Mouse (Mus musculus) thymus, postnatal 10 days (tissue): ENCODE measurements around the gene 4931406C07Rik.
"Not testable (repeated sequence)": the region's sequence is repeated elsewhere in the genome, so short reads cannot be mapped to it uniquely, and the experiment has no call there.

Experiments
- DNase-seq, 2 experiments: peaks; one replicate each; pipeline ENCODE4 v3.0.0; 2021; ENCODE audit warnings: low spot score in 2 of 2

The 4931406C07Rik gene

GRCm38 (mm10) chr9:15306398-15307119 lies at the start of gene 4931406C07Rik:
Gene 4931406C07Rik, minus strand, starts transcription at chr9:15306448.
- no peak for DNase-seq

DNA sequence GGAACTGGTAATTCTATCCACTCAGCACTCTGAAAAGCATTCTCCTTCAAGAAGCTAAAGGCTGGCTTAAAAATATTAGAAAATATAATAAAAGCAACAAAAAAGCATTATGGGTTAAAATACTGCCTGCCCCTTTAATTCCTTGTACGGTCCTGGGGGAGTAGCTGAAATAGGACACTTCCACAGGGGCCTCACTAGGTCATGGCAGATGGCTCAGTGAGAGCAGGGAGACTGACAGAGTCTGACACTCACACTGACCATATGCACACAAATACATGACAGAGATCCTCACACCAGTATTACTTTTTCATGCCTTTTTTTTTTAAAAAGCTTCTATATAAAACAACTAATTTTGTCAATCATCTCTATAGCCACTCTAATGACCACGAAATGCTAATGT lies 43.7 kb upstream of the 4931406C07Rik start:
- no peak for DNase-seq

- no peak for DNase-seq
Measured at GRCm38 (mm10) chr9:15337776-15338175, 31.5 kb upstream of the 4931406C07Rik start.

- no peak for DNase-seq
Measured at GRCm38 (mm10) chr9:15318170-15318742, 12.0 kb upstream of the 4931406C07Rik start.

- no peak for DNase-seq
Measured at GRCm38 (mm10) chr9:15317223-15318169, 11.2 kb upstream of the 4931406C07Rik start.

DNA sequence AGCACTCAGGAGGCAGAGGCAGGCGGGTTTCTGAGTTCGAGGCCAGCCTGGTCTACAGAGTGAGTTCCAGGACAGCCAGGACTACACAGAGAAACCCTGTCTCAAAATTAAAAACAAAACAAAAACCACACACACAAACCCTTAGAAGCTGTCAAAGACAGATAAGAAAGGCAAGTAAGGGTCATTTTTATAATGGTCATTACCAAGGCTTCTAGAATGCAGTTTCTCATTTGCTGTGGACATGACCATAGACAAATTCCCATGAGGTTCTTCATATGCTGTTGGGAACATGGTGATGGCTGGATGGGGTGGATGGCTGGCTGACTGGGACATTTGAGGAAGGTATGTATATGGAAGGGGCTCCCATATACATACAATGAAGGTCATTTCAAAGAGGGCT lies 10.0 kb upstream of the 4931406C07Rik start:
- not testable (repeated sequence) for DNase-seq

DNA sequence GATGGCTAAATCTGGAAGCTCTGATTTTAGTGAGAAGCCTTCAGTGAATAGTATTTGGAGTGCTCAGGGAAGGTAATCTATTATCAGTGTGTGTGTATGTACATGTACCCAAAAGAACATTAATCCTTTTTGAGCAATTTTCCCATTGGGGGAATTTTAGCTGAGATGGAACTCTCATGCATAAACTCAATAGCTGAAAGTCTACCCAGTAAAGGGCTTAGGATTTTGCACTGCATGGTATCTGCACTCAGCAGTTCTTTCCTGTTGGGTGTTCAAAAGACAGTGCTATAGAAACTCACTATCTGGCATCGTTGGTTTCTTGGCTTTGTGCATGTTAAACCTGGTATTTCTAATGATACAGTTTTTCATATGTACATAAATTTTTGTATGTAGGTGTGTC lies 8.4 kb upstream of the 4931406C07Rik start:
- no peak for DNase-seq

GRCm38 (mm10) chr9:15313633-15314032 lies 7.4 kb upstream of the 4931406C07Rik start:
- DNase-seq = no peak

GRCm38 (mm10) chr9:15312054-15312735 lies 5.9 kb upstream of the 4931406C07Rik start:
- no peak for DNase-seq

GRCm38 (mm10) chr9:15310179-15310578 lies 3.9 kb upstream of the 4931406C07Rik start:
- DNase-seq = no peak

DNA sequence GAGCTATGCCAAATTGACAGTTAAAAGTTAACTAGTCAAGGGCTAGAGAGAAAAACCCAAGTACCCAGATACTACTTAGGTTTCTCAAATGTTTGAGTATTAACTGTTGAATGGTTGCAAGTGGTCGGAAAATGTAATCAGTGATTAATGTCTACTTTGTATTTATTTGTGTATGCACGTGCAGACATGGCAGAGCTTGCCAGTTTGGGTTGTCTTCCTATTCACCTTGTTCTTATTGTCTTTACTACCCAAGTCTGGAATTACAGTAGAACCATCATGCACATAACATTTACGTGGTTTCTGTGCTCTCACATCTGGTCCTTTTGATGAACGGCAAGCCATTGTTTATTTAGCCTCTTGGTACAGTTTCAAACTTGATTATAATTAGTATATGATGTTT lies 3.2 kb upstream of the 4931406C07Rik start:
- DNase-seq = no peak

- DNase-seq = no peak
Measured at GRCm38 (mm10) chr9:15308254-15308653, 2.0 kb upstream of the 4931406C07Rik start.

DNA sequence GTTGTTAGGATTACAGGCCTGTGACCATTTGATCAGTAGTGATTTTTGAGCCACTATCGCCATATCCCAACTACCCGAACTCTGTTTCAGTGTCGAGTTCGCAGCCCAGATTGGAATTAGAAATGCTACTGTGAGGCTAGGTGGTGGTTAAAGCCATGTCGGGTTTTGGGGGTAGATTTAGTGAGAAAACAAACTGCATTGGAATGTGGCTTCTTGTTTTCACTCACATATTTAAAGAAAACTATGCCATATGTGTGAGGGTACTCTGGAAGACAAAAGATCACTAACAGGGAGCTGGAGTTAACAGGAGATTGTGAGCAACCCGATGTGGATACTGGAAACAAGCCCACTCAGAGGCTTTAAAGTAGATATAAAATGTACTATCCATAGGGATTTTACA lies 1.0 kb upstream of the 4931406C07Rik start:
- no peak for DNase-seq

DNA sequence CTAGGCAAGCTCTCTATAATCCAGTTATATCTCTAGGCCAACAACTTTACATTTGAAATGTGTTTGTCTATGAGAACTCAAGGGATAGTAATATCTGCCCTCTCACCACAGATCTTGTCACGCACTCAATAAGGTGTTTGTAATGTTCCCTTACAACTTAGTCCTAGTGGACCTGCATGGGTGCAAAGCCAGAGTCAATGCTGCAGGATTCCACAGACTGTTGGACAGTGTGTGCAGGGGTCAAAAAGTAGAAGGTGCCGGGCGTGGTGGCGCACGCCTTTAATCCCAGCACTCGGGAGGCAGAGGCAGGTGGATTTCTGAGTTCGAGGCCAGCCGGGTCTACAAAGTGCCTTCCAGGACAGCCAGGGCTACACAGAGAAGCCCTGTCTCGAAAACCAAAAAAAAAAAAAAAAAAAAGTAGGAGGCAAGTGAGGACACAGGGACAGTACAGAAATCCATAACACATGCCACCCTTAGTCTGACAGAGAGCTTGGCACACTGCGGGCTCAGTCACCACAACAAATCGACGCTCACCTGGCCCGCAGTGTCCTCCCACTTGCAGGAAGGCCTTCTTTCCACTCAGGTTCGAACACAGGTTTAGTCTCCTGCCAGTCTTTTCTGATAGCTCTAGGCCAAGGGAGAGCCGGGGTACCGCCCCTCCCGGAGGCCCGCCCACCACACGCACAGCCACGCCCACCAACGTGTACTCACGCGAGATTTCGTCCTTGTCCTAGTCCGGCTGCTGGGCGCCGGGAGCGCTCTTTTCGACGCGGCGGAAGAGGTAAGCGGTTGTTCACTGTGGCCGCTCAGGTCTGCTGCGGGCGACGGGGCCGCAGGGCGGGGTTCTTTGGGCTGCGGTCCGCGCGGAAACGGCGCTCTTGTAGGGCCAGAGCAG lies 498 bp downstream of the 4931406C07Rik start, which contains the start of gene Taf1d:
Taf1d (plus strand) TSS at position 712 of the 895 bp plus-strand sequence.
- DNase-seq = peak; percentile 97 to 99

DNA sequence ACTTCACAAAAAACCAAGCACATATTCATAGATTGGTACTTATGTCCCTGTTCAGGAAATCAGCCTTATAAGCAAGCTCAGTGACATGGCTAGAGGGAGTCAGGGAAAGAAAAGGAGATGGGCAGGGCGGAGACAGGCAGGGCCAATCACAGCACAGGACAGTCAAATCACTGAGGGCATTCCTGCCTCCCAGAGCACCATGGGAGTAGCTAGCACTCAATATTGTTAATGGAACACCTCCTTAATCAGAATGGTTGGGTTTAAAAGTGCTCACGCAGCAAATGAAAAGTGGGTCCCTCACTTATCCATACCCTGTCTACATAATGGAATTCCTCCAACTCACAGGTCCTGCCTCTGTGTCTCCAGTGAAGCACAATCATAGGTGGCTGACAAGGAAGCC lies 3.4 kb downstream of the 4931406C07Rik start:
- DNase-seq = no peak

DNA sequence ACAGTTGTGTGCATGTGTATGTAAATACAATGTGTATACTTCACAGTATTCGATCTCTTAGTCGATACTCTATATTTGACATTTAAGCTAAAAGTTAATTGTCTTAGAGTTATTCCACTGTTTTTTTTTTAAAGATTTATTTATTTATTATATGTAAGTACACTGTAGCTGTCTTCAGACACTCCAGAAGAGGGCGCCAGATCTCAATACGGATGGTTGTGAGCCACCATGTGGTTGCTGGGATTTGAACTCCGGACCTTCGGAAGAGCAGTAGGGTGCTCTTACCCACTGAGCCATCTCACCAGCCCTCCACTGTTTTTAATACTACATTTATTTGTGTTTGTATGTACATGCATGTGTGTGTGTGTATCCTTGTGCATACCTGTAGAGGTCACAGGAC lies 4.2 kb downstream of the 4931406C07Rik start:
- not testable (repeated sequence) for DNase-seq

DNA sequence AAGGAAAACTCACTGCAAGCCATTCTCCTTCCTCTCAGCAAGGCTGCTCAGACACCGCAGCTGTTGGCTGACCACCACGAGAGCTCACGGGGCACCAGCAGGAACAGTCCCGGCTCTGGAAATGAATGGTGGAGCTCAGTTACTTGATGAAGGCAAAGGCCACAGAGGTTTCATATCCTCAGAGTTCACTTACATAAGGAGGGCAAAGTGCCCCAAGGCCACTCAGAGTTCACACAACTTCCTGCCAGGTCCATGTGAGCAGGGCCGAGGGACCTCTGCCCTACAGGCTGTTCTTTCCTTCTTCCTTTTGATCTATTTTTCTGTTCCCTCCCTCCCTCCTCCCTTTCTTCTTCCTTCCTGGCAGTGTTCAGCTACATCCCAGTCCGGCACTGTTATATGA lies 4.8 kb downstream of the 4931406C07Rik start:
- DNase-seq = no peak

DNA sequence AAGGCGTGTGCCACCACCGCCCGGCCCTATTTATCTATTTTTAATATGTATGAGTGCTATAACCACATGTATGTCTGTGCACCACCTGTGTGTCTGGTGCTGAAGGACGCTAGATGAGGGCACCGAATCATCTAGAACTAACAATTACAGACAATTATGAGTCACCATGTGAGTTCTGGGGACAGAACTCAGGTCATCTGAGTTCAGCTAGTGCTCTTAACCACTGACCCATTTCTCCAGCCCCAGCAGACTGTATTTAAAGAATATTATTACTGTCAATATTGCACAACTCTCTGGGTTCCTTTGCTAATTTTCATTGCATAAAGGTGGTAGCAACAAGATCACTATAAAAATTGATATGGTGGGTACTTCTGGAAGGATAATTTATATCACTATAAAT lies 6.2 kb downstream of the 4931406C07Rik start:
- no peak for DNase-seq

GRCm38 (mm10) chr9:15298451-15298850 lies 7.8 kb downstream of the 4931406C07Rik start:
- DNase-seq = no peak

GRCm38 (mm10) chr9:15297112-15297511 lies 9.1 kb downstream of the 4931406C07Rik start:
- DNase-seq = no peak

DNA sequence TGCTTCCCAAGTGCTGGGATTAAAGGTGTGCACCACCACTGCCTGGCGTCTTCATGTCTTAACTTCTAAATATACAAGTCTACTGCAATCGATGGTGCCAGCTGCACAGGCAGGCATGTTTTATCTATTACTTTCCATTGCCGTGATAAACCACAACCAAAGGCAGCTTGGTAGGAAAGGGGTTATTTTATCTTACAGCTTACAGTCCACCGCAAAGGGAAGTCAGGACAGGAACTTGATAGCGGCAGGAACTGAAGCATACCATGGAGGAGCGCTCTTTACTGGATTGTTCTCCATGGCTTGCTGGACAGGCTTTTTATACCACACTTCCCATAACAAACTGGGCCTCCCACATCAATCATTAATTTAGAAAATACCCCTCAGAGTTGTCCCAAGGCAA lies 17.0 kb downstream of the 4931406C07Rik start:
- no peak for DNase-seq
